Mouse (Mus musculus) kidney, adult 8-10 months (tissue): ENCODE data around the gene R3hdm4.

Source experiments
- DNase-seq, 2 experiments: peaks; one replicate each; pipeline ENCODE4 v3.0.0; 2022

The R3hdm4 gene

GRCm38 (mm10) chr10:79940749-79941148 lies 19.7 kb upstream of the R3hdm4 start:
- DNase-seq: no peak

- peak; percentile 59 to 70 for DNase-seq
Measured at GRCm38 (mm10) chr10:79937775-79938526, 16.9 kb upstream of the R3hdm4 start.

- DNase-seq: peak; percentile 79
Measured at GRCm38 (mm10) chr10:79936911-79937441, 16.0 kb upstream of the R3hdm4 start.

- DNase-seq: peak; percentile 80 to 84
Measured at GRCm38 (mm10) chr10:79936284-79936910, 15.4 kb upstream of the R3hdm4 start.

- no peak for DNase-seq
Measured at GRCm38 (mm10) chr10:79934794-79935569, 14.0 kb upstream of the R3hdm4 start.

GRCm38 (mm10) chr10:79934272-79934721 lies 13.3 kb upstream of the R3hdm4 start:
- peak; percentile 85 to 89 for DNase-seq

GRCm38 (mm10) chr10:79933861-79934260 lies 12.9 kb upstream of the R3hdm4 start:
- DNase-seq: no peak

- no peak for DNase-seq
Measured at GRCm38 (mm10) chr10:79933145-79933679, 12.2 kb upstream of the R3hdm4 start.

GRCm38 (mm10) chr10:79932736-79933135 lies 11.7 kb upstream of the R3hdm4 start:
- DNase-seq: peak; percentile 41 to 65

GRCm38 (mm10) chr10:79931797-79932196 lies 10.8 kb upstream of the R3hdm4 start:
- DNase-seq: no peak

- DNase-seq: no peak
Measured at GRCm38 (mm10) chr10:79930826-79931186, 9.8 kb upstream of the R3hdm4 start.

GRCm38 (mm10) chr10:79929967-79930825 lies 9.2 kb upstream of the R3hdm4 start:
- DNase-seq: no peak

GRCm38 (mm10) chr10:79928907-79929701 lies 8.1 kb upstream of the R3hdm4 start:
- DNase-seq: no peak

GRCm38 (mm10) chr10:79928030-79928694 lies 7.2 kb upstream of the R3hdm4 start:
- no peak for DNase-seq

- DNase-seq: peak in 1 of 2 experiments; percentile 44
Measured at GRCm38 (mm10) chr10:79927324-79928029, 6.5 kb upstream of the R3hdm4 start.

GRCm38 (mm10) chr10:79926491-79927323 lies 5.7 kb upstream of the R3hdm4 start, which contains the start of gene Arid3a:
Gene Arid3a (plus strand): TSS chr10:79927043.
- peak; percentile 89 to 90 for DNase-seq

GRCm38 (mm10) chr10:79925785-79926490 lies 4.9 kb upstream of the R3hdm4 start:
- no peak for DNase-seq
